Mouse (Mus musculus) ES-Bruce4 (cell line): ENCODE data around the gene Rnase4.

Source experiments
- CTCF ChIP-seq: IDR thresholded peaks from one replicate; pipeline ENCODE4 v1.8.1; 2011; ENCODE audit warnings: low read depth, low read length
- POLR2A ChIP-seq: IDR thresholded peaks from one replicate; pipeline ENCODE4 v1.8.1; 2011; ENCODE audit warnings: low read length; ENCODE audit not compliant: insufficient read depth

GRCm38 (mm10) chr14:51150206-51150831 lies 59.4 kb downstream of the Rnase4 start:
- TF ChIP-seq POLR2A, result no peak
- TF ChIP-seq CTCF, result no peak
